Mouse (Mus musculus) cortical plate, adult 2 months (tissue): ENCODE measurements around the gene Pip5kl1. TPM values are rescaled to one million over a fixed set of nuclear protein-coding genes. Genes with fewer than 3 reads are reported as not detected.
A peak's percentile ranks its signal among the peaks of the same experiment; 100 is the strongest.

Experiments used
- H3K27ac ChIP-seq: fragments of 200-500 bp; 2 replicates; pipeline ENCODE4 v1.5.1; 2012; ENCODE audit warnings: low read length, control low read depth, inconsistent platforms; ENCODE audit not compliant: insufficient read depth
- H3K4me1 ChIP-seq: fragments of 200-500 bp; 2 replicates; pipeline ENCODE4 v1.6.1; 2011; ENCODE audit warnings: low read length; ENCODE audit not compliant: control insufficient read depth, insufficient read depth
- H3K4me3 ChIP-seq: fragments of 200-500 bp; 2 replicates; pipeline ENCODE4 v1.5.1; 2011; ENCODE audit warnings: mild to moderate bottlenecking, low read length, control low read depth; ENCODE audit not compliant: insufficient read depth
- CTCF ChIP-seq: fragments of 200-500 bp; IDR thresholded peaks from 2 replicates; pipeline ENCODE4 v1.5.1; 2011; ENCODE audit warnings: mild to moderate bottlenecking, control low read depth, low read length; ENCODE audit not compliant: insufficient read depth; ENCODE audit errors: extremely low read depth
- POLR2A ChIP-seq: fragments of 200-500 bp; IDR thresholded peaks from 2 replicates; pipeline ENCODE4 v1.6.1; 2011; ENCODE audit warnings: mild to moderate bottlenecking, low read length, control low read depth; ENCODE audit not compliant: insufficient read depth; ENCODE audit errors: extremely low read depth
- polyA plus RNA-seq: library from polyadenylated mRNA; depleted of rRNA; stranded (reverse); fragments of >200 nt; gene quantifications from 2 replicates; pipeline ENCODE4 v1.2.3, GENCODE M21; 2012

Pip5kl1 gene
- polyA plus RNA-seq, 1 experiment, result 31.3 TPM

- Histone ChIP-seq H3K4me3 (no peak within 1 kb of the TSS), H3K4me1 (no peaks in the 10 kb centered on the region), H3K27ac (0 out of 2 replicates have a peak within 1 kb of the TSS, but pooled peaks have one; percentile 16)
- TF ChIP-seq POLR2A (no peak), CTCF (no peak)
Measured at GRCm38 (mm10) chr2:32621517-32621859, 46.9 kb downstream of the Pip5kl1 start, which contains the start of gene Ak1. Gene Ak1 (plus strand): TSS chr2:32621758.

- Histone ChIP-seq H3K4me3 (no peak overlapping the region), H3K27ac (no peak overlapping the region), H3K4me1 (peaks cover 10% of the 10 kb centered on the region)
- TF ChIP-seq CTCF (no peak), POLR2A (no peak)
Measured at GRCm38 (mm10) chr2:32624111-32624748, 49.6 kb downstream of the Pip5kl1 start.

- Histone ChIP-seq H3K27ac (peak overlapping the region; percentile 89), H3K4me3 (peak overlapping the region; percentile 64), H3K4me1 (peaks cover 10% of the 10 kb centered on the region)
- TF ChIP-seq CTCF (peak; percentile 38), POLR2A (peak; percentile 95)
Measured at GRCm38 (mm10) chr2:32625212-32625872, 50.7 kb downstream of the Pip5kl1 start.

GRCm38 (mm10) chr2:32625873-32626694 is 51.5 kb downstream of the Pip5kl1 start:
- Histone ChIP-seq H3K27ac (peak overlapping the region; percentile 89), H3K4me3 (peak overlapping the region; percentile 64), H3K4me1 (peaks cover 10% of the 10 kb centered on the region)
- peak; percentile 19; the same call in 1 of the 2 replicates for TF ChIP-seq POLR2A
- TF ChIP-seq CTCF, result no peak

- TF ChIP-seq POLR2A, result no peak
- no peak overlapping the region for H3K27ac ChIP-seq
- H3K4me1 ChIP-seq, result peaks cover 10% of the 10 kb centered on the region
- peak overlapping the region; percentile 64 for H3K4me3 ChIP-seq
Measured at GRCm38 (mm10) chr2:32627266-32628043, 52.9 kb downstream of the Pip5kl1 start.

- Histone ChIP-seq H3K4me3 (peak overlapping the region; percentile 64), H3K27ac (peak overlapping the region; percentile 30; the same call in 1 of the 2 replicates), H3K4me1 (peaks cover 10% of the 10 kb centered on the region)
- TF ChIP-seq POLR2A (no peak), CTCF (no peak)
Measured at GRCm38 (mm10) chr2:32628044-32628550, 53.5 kb downstream of the Pip5kl1 start.

GRCm38 (mm10) chr2:32628729-32629128 is 54.1 kb downstream of the Pip5kl1 start:
- H3K4me1 ChIP-seq, result peaks cover 10% of the 10 kb centered on the region
- peak overlapping the region; percentile 30 for H3K27ac ChIP-seq
- TF ChIP-seq CTCF (no peak), POLR2A (no peak)
- H3K4me3 ChIP-seq, result peak overlapping the region; percentile 64

- TF ChIP-seq CTCF, result no peak
- no peak for TF ChIP-seq POLR2A
- Histone ChIP-seq H3K4me1 (peaks cover 10% of the 10 kb centered on the region), H3K27ac (no peak overlapping the region), H3K4me3 (peak overlapping the region; percentile 64; the same call in 1 of the 2 replicates)
Measured at GRCm38 (mm10) chr2:32629276-32629976, 54.8 kb downstream of the Pip5kl1 start.
